Mouse (Mus musculus): ENCODE measurements around the gene Mta1.

DNA sequence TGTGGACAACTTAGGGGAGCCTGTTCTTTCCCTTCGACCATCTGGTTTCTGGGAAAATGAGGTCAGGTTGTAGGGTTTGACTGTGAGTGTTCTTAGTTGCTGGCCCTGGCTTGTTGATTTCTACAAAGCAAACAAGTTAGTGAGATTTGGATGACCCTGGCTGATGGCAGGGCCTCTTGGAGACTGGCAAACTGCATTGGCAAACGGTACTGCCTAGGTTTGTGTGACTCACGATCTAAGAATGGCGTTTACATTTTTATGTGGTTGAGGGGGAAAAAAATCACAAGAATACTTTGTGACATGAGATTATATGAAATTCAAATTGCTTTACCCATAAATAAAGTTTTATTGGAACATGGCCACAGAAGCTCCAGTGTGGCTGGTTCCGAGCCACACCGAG, 8.3 kb downstream of the Mta1 start:
- TF ChIP-seq MYOD1 (IDR thresholded peaks at IDR 0.05; ENCODE audit: control insufficient read depth, insufficient read length, low read depth): no peak
- no peak for TF ChIP-seq FOSL1 (IDR thresholded peaks at IDR 0.05; ENCODE audit: insufficient read depth, low read length, poor library complexity, severe bottlenecking)
- TF ChIP-seq CTCF (IDR thresholded peaks at IDR 0.05; ENCODE audit: control insufficient read depth, insufficient read depth, insufficient read length): no peak
